Mouse (Mus musculus) brown adipose tissue, adult 24 weeks (tissue): ENCODE data around the gene Maml3. TPM values are rescaled to one million over a fixed set of nuclear protein-coding genes. Genes with fewer than 3 reads are reported as not detected.

Experiments
- H3K27ac ChIP-seq: fragments of 200-500 bp; replicated peaks from 2 replicates; pipeline ENCODE4 v1.5.1; 2012; ENCODE audit warnings: low read depth, mild to moderate bottlenecking, low read length
- H3K4me1 ChIP-seq: fragments of 200-500 bp; 2 replicates; pipeline ENCODE4 v1.6.1; 2012; ENCODE audit warnings: low read length, mixed read lengths; ENCODE audit not compliant: control insufficient read depth, insufficient read depth, insufficient read length
- H3K4me3 ChIP-seq: fragments of 200-500 bp; 2 replicates; pipeline ENCODE4 v1.5.1; 2012; ENCODE audit warnings: low read depth, mild to moderate bottlenecking, low read length, moderate library complexity; ENCODE audit not compliant: insufficient read depth
- polyA plus RNA-seq: library from polyadenylated mRNA; stranded (reverse); fragments of >200 nt; gene quantifications from 2 replicates; pipeline ENCODE4 v1.2.4, GENCODE M21; 2012; ENCODE audit not compliant: missing spikeins, insufficient read depth, insufficient read length

Gene Maml3
- polyA plus RNA-seq, 1 experiment: 1.0 TPM

DNA sequence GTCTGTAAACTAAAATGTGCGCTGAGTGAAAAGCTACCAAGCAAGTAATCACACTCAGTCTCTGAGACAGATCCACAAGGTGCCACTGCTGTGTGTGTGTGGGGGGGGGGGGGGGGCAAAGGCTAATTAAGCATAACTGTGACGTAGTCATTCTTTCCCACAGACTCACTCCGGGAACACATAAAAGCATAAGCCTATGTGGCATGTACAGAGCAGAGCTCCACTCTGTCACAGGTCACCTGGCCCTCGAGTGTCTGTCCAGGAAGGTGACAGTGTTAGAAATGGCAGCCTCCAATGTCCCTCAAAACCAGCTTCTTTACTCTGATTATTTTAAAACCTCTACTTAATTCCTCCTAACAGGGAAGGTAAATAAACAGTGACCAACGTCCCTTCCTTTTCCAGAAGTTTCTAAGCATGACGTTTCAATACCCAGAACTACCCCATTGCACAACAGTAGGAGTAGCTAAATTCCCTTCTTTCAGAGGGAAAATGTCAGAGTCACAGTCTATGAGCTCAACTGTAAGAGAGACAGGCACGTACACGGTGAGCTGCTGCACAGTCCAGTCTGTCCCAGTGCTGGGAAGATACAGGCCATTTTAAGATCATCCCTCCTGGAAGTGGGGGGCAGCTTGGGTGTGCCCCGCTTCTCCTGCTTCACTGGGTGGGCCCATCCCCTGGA lies 93.7 kb downstream of the Maml3 start:
- no peak overlapping the region for H3K27ac ChIP-seq
- H3K4me1 ChIP-seq: peaks cover 6% of the 10 kb centered on the region; the same call in 1 of the 2 replicates

DNA sequence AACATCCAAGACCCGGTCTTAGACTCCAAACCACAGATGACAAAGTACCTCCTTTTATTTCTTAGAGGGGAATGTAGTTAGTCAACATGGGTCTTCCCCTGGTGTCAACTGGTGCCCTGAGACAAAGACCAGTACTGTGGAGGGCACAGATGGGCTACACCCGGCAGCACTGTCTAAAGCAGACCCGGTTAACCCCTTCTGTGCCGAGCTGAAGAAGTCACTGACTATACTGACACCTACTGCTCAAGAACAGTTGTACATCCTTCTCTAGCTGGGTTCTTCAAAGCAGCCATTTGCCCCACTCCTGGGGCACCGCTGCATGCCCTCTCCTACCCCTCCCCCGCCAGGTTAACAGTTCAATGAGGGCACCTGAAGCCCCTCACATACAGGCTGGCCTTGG lies 95.6 kb downstream of the Maml3 start:
- Histone ChIP-seq H3K4me3 (no peak overlapping the region), H3K4me1 (peaks cover 6% of the 10 kb centered on the region; the same call in 1 of the 2 replicates), H3K27ac (no peak overlapping the region)

More for the DNA sequence above, 93.7 kb downstream of the Maml3 start:
- H3K4me3 ChIP-seq: no peak overlapping the region

DNA sequence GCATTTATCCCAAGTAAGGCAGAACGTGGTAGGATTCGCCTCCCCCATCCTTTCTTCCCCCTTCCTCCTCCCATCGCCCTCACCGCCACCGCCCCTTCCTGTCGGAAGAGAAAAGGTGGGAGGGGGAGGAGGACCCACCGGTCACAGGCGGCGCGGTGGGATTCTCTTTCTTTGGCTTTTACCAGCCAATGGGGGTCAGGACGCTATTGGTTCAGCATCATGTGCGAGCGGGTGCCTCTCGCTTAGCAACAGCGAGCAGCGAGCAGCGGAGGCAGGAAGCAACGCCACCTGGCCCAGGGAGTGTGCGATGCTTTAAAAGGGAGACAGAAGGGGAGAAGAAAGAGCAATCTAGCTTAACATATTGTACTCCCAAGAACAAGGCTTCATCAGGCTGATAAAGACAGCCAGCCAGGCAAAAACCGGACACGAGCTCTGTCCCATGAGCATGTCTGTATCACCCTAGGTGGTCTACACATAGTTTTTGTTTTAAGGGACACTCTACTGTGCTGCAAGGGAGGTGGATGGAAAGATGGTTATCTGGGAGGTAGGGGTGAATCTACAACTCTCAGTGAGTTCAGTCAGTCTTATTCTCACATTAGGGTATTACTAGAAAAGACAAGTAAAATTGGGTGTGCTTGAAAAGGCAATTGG lies 97.1 kb downstream of the Maml3 start:
- Histone ChIP-seq H3K4me3 (peak overlapping the region; percentile 57), H3K27ac (no peak overlapping the region), H3K4me1 (peaks cover 6% of the 10 kb centered on the region; the same call in 1 of the 2 replicates)

DNA sequence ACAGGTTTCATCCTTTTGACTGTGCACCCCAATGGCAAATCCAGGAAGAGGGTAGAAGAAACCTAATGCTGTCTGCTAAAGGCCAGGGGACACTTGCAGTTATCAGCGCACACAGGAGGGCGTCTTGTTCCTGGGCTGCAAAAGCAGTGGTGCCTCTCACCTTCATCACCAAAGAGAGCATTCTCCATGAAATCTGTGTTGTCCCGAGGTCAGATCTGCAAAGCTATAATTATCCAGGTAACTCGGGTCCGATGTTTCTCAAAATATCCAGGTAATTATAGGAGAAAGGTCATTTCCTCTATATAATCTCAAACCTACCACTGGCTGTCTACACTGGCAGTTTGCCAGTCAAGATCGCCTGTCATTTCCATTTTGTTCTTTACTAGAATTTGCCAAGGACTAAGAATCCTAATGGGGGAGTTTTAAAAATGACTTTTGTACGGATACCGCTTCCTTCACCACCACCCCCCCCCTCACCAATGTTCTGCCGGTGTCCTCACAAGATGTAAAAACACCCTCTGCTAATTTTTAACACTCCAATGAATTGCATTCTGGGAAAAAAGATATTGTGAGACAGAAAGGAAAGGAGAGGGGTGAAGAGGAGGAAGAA lies 98.0 kb downstream of the Maml3 start:
- Histone ChIP-seq H3K27ac (no peak overlapping the region), H3K4me1 (peaks cover 6% of the 10 kb centered on the region; the same call in 1 of the 2 replicates), H3K4me3 (peak overlapping the region; percentile 57)

DNA sequence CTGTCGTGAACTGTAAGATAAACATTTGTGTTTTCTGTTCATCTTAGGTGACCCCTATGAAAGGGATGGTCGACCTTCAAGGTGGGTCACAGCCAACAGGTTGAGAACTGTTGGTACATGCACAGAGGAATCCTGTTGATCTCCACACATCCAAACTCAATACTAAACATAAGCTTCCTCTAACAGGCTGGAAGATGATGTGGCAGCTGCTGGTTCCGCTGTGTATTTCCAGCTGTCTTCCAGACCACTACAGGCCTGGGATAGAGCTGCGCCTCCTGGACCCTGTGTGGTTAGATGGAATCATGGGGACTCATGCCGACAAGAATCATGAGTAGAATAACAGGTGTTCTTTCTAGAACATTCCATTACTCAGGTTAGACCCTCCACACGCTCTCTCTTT lies 101.2 kb downstream of the Maml3 start:
- Histone ChIP-seq H3K27ac (no peak overlapping the region), H3K4me1 (peaks cover 10% of the 10 kb centered on the region), H3K4me3 (no peak overlapping the region)

DNA sequence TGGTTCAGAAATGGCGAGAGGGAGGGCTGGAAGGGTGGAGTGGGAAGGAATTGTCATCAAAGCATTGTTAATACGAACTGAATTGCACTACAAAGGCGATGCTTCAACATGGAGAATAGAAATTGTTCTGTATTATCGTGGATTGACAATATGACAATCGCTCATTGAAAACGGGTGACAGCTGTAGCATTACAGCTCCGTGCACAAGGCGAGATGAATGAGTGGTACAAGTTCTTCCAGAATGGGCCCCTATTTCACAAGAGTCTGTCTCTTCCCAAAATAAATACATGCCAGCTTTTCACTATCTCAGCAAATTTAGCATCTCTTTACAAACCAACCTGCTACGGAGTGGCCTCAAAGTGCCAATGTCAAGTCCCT lies 103.4 kb downstream of the Maml3 start:
- Histone ChIP-seq H3K4me1 (peaks cover 4% of the 10 kb centered on the region), H3K27ac (no peak overlapping the region)

DNA sequence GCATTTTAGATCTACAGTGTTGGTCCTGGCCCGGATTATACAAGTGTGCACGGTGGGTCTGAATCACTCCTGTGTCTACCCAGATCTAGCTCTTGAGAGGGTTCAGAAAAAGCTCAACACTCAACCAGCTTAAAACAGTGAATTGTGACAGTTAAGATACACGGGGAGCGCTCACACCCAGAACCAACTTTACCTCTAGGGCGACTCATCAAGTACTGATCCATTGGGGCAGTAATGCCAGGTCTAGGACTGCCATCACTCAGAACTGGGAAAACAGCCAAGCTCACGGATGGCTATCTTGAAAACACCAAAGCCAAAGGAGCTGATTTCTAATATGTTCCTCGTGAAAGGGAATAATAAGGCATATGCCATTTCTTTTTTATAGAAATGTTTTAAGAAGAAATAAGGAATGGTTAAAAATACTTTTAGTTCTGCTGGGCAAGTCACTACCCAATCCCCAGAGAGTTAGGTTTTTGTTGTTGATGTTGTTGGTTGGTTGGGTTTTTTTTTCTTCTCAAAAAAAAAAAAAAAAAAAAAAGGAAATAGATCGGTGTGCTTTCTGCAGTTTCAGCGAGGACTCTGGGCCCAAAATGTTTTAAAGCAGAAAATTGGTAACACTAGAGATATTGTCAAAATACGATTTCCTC lies 103.9 kb downstream of the Maml3 start:
- Histone ChIP-seq H3K4me1 (peaks cover 4% of the 10 kb centered on the region), H3K27ac (no peak overlapping the region), H3K4me3 (no peak overlapping the region)

More for the DNA sequence above, 103.4 kb downstream of the Maml3 start:
- H3K4me3 ChIP-seq: no peak overlapping the region

DNA sequence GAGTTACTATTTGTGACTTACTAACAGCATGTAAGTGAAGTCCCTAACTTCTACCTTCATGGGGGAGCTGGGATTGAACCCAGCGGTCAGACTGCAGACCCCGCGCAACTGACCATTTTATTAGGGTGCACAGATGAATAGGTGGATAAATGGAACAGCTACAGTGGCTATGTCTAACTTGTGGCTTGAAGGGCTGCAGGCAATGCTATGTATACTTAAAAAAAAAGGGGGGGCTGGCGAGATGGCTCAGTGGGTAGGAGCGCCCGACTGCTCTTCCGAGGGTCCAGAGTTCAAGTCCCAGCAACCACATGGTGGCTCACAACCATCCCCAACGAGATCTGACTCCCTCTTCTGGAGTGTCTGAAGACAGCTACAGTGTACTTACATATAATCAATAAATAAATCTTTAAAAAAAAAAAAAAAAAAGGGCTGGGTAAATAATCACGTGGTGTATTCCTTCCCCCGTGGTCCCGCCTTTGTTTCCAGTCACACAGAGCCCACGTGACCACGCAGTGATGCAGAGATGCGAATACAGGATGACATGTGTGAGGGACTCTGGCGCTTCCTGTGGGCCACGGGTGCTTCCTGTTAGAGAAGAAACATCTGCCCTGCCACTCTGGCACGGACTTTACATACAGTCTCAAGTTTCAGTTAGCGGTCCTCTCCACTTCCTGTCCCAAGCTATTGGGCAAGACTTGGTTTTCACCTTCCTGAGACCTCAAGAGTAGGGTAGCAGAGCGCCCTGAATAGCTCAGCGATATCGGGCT lies 105.0 kb downstream of the Maml3 start:
- peak overlapping the region; percentile 16; the same call in 1 of the 2 replicates for H3K27ac ChIP-seq
- H3K4me3 ChIP-seq: no peak overlapping the region
- H3K4me1 ChIP-seq: peaks cover 4% of the 10 kb centered on the region

DNA sequence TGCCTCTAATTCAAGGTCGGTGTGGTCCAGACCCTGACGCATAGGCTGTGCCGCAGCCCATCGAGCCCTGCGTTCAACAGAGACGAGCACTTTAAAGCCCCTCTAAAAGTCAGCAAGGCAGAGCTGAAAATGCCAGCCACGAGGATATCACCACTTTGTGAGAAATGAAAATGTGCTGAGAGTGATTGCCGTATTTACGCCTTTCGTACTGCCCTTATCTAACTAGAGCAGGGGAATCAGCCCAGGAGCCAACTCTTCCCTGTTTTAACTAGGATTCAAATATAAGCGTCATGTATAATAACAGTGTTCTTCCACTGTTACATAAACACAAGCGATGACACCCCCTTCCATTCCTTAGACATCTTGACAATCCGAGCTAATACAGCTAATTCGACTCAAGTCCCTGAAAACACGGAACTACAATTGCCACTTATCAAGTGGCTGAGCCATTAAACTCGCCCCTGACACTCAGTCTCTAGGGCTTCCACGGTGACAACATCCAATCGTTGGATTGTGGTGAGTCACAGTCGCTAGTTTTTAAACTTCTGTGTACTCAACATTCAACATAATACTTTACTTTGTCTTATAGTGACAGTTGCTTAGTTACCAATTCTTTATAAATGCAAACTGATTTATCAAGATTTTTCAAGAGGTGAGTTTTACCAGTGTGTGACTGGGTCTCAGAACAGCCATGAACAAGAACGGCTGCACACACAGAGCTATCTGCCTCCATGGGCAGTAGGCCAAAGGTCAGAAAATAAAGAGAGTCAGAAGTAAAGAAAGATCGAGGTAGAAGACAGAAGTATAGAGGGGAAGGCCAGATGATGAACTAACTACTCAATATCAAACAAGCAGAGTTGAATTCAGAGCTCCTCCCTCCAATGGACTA lies 106.1 kb downstream of the Maml3 start:
- Histone ChIP-seq H3K4me1 (peaks cover 4% of the 10 kb centered on the region), H3K27ac (no peak overlapping the region), H3K4me3 (no peak overlapping the region)

DNA sequence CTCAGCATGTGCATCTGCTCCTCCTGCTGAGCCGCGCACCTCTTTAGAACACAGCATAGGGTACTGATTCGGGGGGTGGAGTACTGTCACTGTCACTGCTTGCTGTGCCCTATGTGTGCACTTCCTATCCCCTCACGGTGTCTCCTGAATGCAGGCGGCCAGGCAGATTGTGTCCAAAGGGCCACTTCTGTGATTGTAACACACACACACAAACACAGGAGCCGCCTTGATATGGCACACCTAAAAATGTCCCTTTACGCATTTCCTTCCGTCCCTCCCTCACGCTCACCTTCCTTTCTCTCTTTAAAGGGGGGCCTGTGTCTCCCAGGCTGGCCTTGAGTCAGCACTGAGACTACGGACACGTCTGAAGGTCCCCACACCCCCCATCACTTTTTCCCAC lies 107.3 kb downstream of the Maml3 start:
- H3K27ac ChIP-seq: no peak overlapping the region
- H3K4me1 ChIP-seq: peaks cover 4% of the 10 kb centered on the region
- no peak overlapping the region for H3K4me3 ChIP-seq

DNA sequence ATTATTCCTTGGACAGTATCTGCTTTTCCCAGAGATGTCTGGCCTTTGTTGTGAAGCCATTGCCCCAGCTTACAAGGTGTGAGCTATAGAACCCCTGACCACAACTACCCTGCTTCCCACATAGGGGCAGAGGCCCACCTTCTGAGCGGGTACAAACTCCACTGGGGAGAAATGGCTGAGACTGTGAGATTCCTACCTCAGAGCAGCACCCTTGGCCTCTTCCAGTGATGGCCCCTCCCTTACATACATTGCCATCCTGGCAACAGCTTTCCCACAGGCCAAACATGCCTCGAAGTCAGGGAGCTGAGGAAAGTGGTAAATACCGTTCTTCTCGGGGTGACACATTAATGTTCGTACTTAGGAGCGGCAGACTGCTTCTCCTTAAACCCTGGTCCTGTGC lies 118.4 kb downstream of the Maml3 start:
- H3K4me1 ChIP-seq: no peaks in the 10 kb centered on the region
- H3K4me3 ChIP-seq: no peak overlapping the region
- H3K27ac ChIP-seq: no peak overlapping the region

DNA sequence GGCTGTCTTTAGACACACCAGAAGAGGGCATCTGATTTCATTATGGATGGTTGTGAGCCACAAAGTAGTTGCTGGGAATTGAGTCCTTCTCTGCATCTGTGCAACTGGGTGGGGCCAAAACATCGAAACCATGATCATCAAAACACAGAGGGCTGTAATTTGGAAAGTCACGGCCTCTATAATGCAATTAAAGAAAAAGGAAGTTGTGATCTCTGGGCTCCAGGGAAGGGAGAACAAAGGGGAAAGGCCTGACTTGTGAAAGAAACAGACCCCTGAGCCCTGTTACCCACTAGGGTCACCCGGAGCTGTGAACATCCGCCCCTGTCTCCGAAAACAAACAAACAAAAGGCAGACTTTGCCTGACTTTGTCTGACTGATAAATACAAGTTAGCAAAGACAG lies 123.4 kb downstream of the Maml3 start:
- no peaks in the 10 kb centered on the region for H3K4me1 ChIP-seq
- no peak overlapping the region for H3K27ac ChIP-seq
- H3K4me3 ChIP-seq: no peak overlapping the region

DNA sequence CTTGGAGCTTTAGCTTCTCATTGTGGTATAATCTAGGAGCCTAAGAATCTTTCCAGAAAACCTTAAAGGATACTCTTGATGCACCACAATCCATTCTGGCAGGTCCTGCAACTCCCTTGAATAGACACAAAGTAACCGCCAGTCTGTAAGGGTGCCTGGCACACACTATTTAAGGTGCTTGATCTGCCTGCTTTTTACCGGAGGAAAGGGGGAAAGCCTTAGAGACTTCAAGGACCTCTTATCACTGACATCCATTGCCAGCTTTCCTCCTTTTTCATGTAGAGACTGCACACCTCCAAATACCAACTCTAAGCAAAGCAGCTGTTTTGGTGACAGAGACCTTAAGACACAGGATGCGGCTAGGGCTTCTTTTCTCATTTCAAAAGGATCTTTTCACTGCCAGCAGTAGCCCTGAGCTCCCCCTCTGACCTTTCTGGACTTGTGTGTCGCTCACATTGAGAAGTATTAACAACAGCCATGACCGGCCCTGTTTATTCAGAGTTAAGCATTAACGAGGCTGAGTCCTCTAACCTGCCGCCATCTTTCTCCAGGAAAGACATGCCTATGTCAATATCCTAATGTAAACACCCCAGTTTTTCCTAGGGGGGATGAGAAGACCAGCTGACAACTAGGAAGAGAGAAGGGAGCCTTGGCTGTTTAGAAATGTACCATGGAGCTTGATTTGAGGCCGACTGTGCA lies 127.1 kb downstream of the Maml3 start:
- Histone ChIP-seq H3K4me3 (no peak overlapping the region), H3K27ac (no peak overlapping the region), H3K4me1 (no peaks in the 10 kb centered on the region; the same call in 1 of the 2 replicates)
